Mouse (Mus musculus): ENCODE results near the gene Ddx6.

Ddx6 gene

DNA sequence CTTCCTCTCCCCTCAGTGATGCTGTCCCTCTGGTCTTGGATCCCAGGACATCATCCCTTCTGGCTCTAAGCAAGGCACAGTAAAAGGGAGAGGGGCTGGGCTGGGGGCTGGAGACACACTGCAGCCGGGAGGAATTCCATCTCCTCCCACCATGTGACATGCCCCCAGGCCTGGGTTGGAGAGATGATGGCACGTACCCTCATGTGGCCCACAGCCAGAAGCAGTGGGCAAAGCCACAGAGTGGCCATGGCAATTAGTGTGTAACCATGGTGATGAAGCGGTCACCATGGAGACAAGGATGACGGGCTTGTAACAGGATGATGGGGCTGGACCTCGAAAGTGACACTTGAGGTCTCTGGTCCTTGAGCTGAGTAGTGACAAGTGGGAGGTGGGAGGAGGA lies 81.9 kb downstream of the Ddx6 start:
- no peak for DNase-seq (ENCODE audit: low spot score in 2 of 2)

GRCm38 (mm10) chr9:44688013-44688412 lies 83.3 kb downstream of the Ddx6 start:
- no peak for DNase-seq (ENCODE audit: low spot score in 2 of 2)

Measured in left cerebral cortex, adult 9 months (tissue).